Mouse (Mus musculus): Measurements from ENCODE around the gene Spint3. TPM values are rescaled to one million over a fixed set of nuclear protein-coding genes. Genes with fewer than 3 reads are reported as not detected.
A peak's percentile ranks its signal among the peaks of the same experiment; 100 is the strongest.

Gene Spint3
- polyA plus RNA-seq, 1 experiment from 2014 or later, result not detected

GRCm38 (mm10) chr2:164567460-164567859 is 5.8 kb downstream of the Spint3 start:
- no peaks in the 10 kb centered on the region for H3K4me1 ChIP-seq (replicated peaks)
- no peaks in the 10 kb centered on the region; the same call in 1 of the 2 replicates for H3K9me3 ChIP-seq (replicated peaks)
- H3K4me3 ChIP-seq (replicated peaks), result no peak overlapping the region
- peaks cover 32% of the 10 kb centered on the region for H3K27me3 ChIP-seq
- ATAC-seq (ENCODE audit: low read depth) (no peak), DNase-seq (no peak)
- H3K36me3 ChIP-seq, result no peaks in the 10 kb centered on the region
- 61% methylated on average over 5 of the region's 5 CpGs for WGBS (ENCODE audit: insufficient replicate concordance)
- H3K27ac ChIP-seq, result no peak overlapping the region
- no peak overlapping the region for H3K9ac ChIP-seq
- H3K4me2 ChIP-seq, result no peak overlapping the region

- H3K4me1 ChIP-seq (replicated peaks), result no peaks in the 10 kb centered on the region
- peaks cover 37% of the 10 kb centered on the region for H3K27me3 ChIP-seq
- H3K9me3 ChIP-seq (replicated peaks), result no peaks in the 10 kb centered on the region; the same call in 1 of the 2 replicates
- no peaks in the 10 kb centered on the region for H3K36me3 ChIP-seq
- WGBS (ENCODE audit: insufficient replicate concordance), result 48% methylated on average over 2 of the region's 2 CpGs
- no peak for ATAC-seq (ENCODE audit: low read depth)
- no peak overlapping the region for H3K4me2 ChIP-seq
- no peak for DNase-seq
- H3K9ac ChIP-seq, result no peak overlapping the region
- no peak overlapping the region for H3K27ac ChIP-seq
- no peak overlapping the region for H3K4me3 ChIP-seq (replicated peaks)
Observed at GRCm38 (mm10) chr2:164566997-164567396, 6.3 kb downstream of the Spint3 start.

- Histone ChIP-seq H3K27ac (no peak overlapping the region), H3K4me2 (no peak overlapping the region), H3K9ac (no peak overlapping the region), H3K9me3 (replicated peaks) (no peaks in the 10 kb centered on the region; the same call in 1 of the 2 replicates), H3K4me3 (replicated peaks) (no peak overlapping the region), H3K27me3 (peaks cover 49% of the 10 kb centered on the region), H3K36me3 (no peaks in the 10 kb centered on the region), H3K4me1 (replicated peaks) (no peaks in the 10 kb centered on the region)
- ATAC-seq (ENCODE audit: low read depth) (no peak), DNase-seq (no peak)
- WGBS (ENCODE audit: insufficient replicate concordance), result 39% methylated on average over 5 of the region's 5 CpGs
Observed at GRCm38 (mm10) chr2:164564346-164564745, 8.9 kb downstream of the Spint3 start.

GRCm38 (mm10) chr2:164563339-164564038 is 9.8 kb downstream of the Spint3 start:
- no peak for DNase-seq
- Histone ChIP-seq H3K27me3 (peaks cover 49% of the 10 kb centered on the region), H3K4me1 (replicated peaks) (no peaks in the 10 kb centered on the region), H3K9ac (peak overlapping the region; percentile 41), H3K36me3 (no peaks in the 10 kb centered on the region), H3K27ac (no peak overlapping the region), H3K4me2 (peak overlapping the region; percentile 68), H3K4me3 (replicated peaks) (peak overlapping the region; percentile 41), H3K9me3 (replicated peaks) (no peaks in the 10 kb centered on the region; the same call in 1 of the 2 replicates)
- WGBS (ENCODE audit: insufficient replicate concordance), result 2% methylated on average over 32 of the region's 32 CpGs
- 0 out of 2 replicates have a peak, but pooled peaks have one; percentile 18 for ATAC-seq (ENCODE audit: low read depth)

GRCm38 (mm10) chr2:164562391-164563188 is 10.7 kb downstream of the Spint3 start, which contains the start of gene Wfdc2:
Gene Wfdc2 (plus strand): TSS chr2:164562413.
- DNase-seq, result no peak
- Histone ChIP-seq H3K27me3 (peaks cover 49% of the 10 kb centered on the region), H3K27ac (no peak within 1 kb of the TSS)

GRCm38 (mm10) chr2:164560106-164560505 is 13.2 kb downstream of the Spint3 start:
- Histone ChIP-seq H3K36me3 (no peaks in the 10 kb centered on the region), H3K4me1 (replicated peaks) (no peaks in the 10 kb centered on the region), H3K4me3 (replicated peaks) (no peak overlapping the region), H3K9ac (no peak overlapping the region), H3K9me3 (replicated peaks) (no peaks in the 10 kb centered on the region), H3K27ac (no peak overlapping the region), H3K27me3 (peaks cover 43% of the 10 kb centered on the region), H3K4me2 (no peak overlapping the region)
- 70% methylated on average over 8 of the region's 8 CpGs for WGBS (ENCODE audit: insufficient replicate concordance)
- no peak for DNase-seq
- no peak for ATAC-seq (ENCODE audit: low read depth)

More at GRCm38 (mm10) chr2:164562391-164563188, 10.7 kb downstream of the Spint3 start, which contains the start of gene Wfdc2:
- ATAC-seq (ENCODE audit: low read depth), result no peak
- Histone ChIP-seq H3K9ac (peak within 1 kb of the TSS; percentile 41), H3K4me2 (peak within 1 kb of the TSS; percentile 68), H3K36me3 (no peaks in the 10 kb centered on the region), H3K4me1 (replicated peaks) (no peaks in the 10 kb centered on the region), H3K4me3 (replicated peaks) (peak within 1 kb of the TSS; percentile 41), H3K9me3 (replicated peaks) (no peaks in the 10 kb centered on the region; the same call in 1 of the 2 replicates)
- WGBS (ENCODE audit: insufficient replicate concordance), result 16% methylated on average over 24 of the region's 24 CpGs

GRCm38 (mm10) chr2:164558991-164559645 is 14.1 kb downstream of the Spint3 start:
- Histone ChIP-seq H3K27ac (no peak overlapping the region), H3K4me2 (no peak overlapping the region), H3K27me3 (peaks cover 33% of the 10 kb centered on the region), H3K4me1 (replicated peaks) (no peaks in the 10 kb centered on the region), H3K9ac (no peak overlapping the region), H3K36me3 (no peaks in the 10 kb centered on the region), H3K4me3 (replicated peaks) (no peak overlapping the region), H3K9me3 (replicated peaks) (no peaks in the 10 kb centered on the region)
- WGBS (ENCODE audit: insufficient replicate concordance), result 20% methylated on average over 16 of the region's 16 CpGs
- DNase-seq, result no peak
- ATAC-seq (ENCODE audit: low read depth), result no peak

- no peaks in the 10 kb centered on the region for H3K36me3 ChIP-seq
- H3K4me1 ChIP-seq (replicated peaks), result no peaks in the 10 kb centered on the region
- H3K27me3 ChIP-seq, result peaks cover 26% of the 10 kb centered on the region
- ATAC-seq (ENCODE audit: low read depth), result no peak
- H3K4me3 ChIP-seq (replicated peaks), result no peak overlapping the region
- DNase-seq, result no peak
- no peak overlapping the region for H3K9ac ChIP-seq
- no peaks in the 10 kb centered on the region for H3K9me3 ChIP-seq (replicated peaks)
- H3K27ac ChIP-seq, result no peak overlapping the region
- no peak overlapping the region for H3K4me2 ChIP-seq
- WGBS (ENCODE audit: insufficient replicate concordance), result 72% methylated on average over 8 of the region's 8 CpGs
Observed at GRCm38 (mm10) chr2:164558426-164558825, 14.8 kb downstream of the Spint3 start.

GRCm38 (mm10) chr2:164551502-164551901 is 21.8 kb downstream of the Spint3 start:
- Histone ChIP-seq H3K27ac (no peak overlapping the region), H3K4me2 (no peak overlapping the region), H3K27me3 (peaks cover 17% of the 10 kb centered on the region)

GRCm38 (mm10) chr2:164550895-164551269 is 22.4 kb downstream of the Spint3 start:
- Histone ChIP-seq H3K27ac (no peak overlapping the region), H3K36me3 (no peaks in the 10 kb centered on the region), H3K4me1 (replicated peaks) (no peaks in the 10 kb centered on the region), H3K27me3 (peaks cover 17% of the 10 kb centered on the region), H3K9me3 (replicated peaks) (no peaks in the 10 kb centered on the region), H3K4me2 (no peak overlapping the region), H3K9ac (no peak overlapping the region), H3K4me3 (replicated peaks) (no peak overlapping the region)
- DNase-seq (no peak), ATAC-seq (ENCODE audit: low read depth) (no peak)
- 16% methylated on average over 2 of the region's 2 CpGs for WGBS (ENCODE audit: insufficient replicate concordance)

More at GRCm38 (mm10) chr2:164551502-164551901, 21.8 kb downstream of the Spint3 start:
- no peak for ATAC-seq (ENCODE audit: low read depth)
- H3K4me3 ChIP-seq (replicated peaks), result no peak overlapping the region
- no peaks in the 10 kb centered on the region for H3K36me3 ChIP-seq
- DNase-seq, result no peak
- H3K9me3 ChIP-seq (replicated peaks), result no peaks in the 10 kb centered on the region
- 65% methylated on average over 9 of the region's 9 CpGs for WGBS (ENCODE audit: insufficient replicate concordance)
- H3K9ac ChIP-seq, result no peak overlapping the region
- no peaks in the 10 kb centered on the region for H3K4me1 ChIP-seq (replicated peaks)

All from liver, embryonic 13.5 days (tissue).